Comparison of ENCODE assay signal across 1 mouse cellular context in the genomic region with DNA sequence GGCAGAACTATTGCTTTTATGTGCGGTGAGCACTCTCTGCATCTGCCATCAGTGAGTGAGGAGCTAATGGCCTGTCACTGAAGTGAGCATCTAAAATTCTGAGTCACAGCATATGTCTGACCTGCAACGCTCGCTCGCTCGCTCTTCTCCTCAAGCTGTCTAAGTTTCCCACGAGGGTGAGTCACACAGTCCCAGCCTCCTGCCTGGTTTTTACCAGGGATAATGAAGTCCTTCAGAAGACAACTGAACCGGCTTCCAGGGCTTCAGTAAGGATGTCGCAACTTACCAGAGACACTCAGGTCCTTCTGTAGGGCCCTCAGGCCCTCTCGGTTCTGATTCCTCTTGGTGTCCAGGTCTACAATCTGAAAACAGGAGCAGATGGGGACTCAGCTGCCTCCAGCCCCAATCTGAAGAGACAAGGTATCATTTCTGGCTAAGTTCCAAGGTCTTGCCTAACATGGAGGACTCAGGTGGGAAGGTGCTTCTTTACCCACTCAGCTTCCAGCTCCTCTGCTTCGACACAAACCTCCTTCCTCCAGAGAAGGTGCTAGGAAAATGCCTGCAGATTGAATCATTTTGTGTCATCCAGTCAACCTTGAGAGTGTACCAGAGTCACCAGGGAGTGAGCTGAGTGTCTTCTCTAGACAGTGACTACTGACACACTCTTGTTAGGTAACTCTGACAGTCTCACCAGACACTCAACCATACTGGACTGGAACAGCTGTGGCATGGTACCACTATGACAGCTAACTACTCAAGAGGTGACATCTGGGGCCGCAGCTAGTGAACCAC.
TF ChIP-seq lines count a peak whose summit lies in the region.

No protein-coding gene starts in this region.

TF ChIP-seq in MEL, 35 proteins besides CTCF, POLR2A, EP300 and RAD21 (continued from another document):
- TF ChIP-seq CHD2 (IDR thresholded peaks at IDR 0.05; ENCODE audit: low read length) (no peak), KAT2A (conservative IDR thresholded peaks at IDR 0.05; ENCODE audit: low read depth, low read length) (no peak), ELF1 (IDR thresholded peaks at IDR 0.05; ENCODE audit: low read depth, low read length) (no peak), NRF1 (IDR thresholded peaks at IDR 0.05; ENCODE audit: insufficient read depth, low read depth, low read length, poor library complexity, severe bottlenecking) (no peak), RCOR1 (IDR thresholded peaks at IDR 0.05; ENCODE audit: low read depth, low read length) (no peak), USF1 (IDR thresholded peaks at IDR 0.05; ENCODE audit: low read depth, low read length) (no peak), SIN3A (IDR thresholded peaks at IDR 0.05; ENCODE audit: low read length) (no peak)
